Mouse (Mus musculus) mature B cell (primary cell): ENCODE data around the gene Pigs.

ENCODE experiments used
- in situ Hi-C: fragments of 300-500 bp; cut with MboI; formaldehyde crosslinking; loops from 2 replicates; pipeline ENCODE4 v1.14.3; 2019

The Pigs gene

DNA sequence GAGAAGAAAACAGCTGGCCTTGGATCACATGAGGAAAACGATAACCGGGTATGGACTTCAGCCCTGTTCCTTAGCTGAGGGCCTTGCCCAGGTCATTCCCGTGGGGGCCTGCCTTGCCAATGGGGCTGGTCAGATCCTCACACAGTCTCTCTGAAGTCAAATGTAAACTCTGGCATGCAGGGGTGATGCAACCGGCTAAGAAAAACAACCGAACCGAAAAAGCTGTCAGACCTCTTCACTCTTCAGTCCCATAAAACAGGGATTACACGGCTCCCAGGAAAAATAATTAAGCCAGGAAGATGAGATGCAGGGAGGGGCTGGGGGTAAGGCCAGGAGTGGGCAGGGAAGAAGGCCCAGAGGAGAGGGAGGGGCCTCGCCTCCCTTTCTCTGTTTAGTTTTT, 35.9 kb downstream of the Pigs start:
- in situ Hi-C loops: no loop called here

DNA sequence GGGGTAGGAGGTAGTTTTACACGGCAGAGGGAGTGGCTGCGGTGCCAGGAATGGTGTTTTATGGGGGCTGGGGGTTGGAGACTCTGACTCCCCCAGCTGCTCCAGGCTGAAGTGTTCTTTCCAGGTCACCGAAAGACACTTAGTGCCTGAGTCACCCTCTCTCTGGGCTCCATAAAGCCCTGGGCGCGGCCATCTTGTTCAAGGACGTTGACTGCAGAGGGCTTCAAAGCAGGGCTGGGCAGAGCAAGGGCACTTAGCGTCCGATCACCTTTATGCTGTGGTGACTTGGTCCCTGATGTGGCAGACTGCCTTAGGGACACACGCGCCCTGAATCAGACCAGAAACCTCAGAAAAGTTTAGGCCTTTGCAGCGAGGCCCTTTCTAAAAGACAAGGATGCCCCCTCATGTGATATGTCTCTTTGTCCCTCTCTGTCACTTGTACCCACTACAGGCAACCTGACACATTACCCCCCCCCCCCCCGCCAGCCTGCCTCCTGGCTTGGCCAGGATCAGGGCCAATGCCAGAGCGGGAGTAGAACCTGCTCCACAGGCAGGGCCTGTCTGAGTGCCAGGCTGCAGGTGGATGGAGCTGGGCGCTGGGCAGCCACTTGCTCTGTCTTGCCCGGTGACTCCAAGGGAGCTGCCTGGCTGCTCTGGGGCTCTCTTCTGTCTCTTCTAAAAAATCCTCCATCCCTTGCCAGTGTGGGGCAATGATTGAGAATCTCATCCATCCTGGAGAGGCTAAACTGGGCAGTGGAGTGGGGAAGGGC, 39.4 kb downstream of the Pigs start:
- in situ Hi-C loops: no loop called here

DNA sequence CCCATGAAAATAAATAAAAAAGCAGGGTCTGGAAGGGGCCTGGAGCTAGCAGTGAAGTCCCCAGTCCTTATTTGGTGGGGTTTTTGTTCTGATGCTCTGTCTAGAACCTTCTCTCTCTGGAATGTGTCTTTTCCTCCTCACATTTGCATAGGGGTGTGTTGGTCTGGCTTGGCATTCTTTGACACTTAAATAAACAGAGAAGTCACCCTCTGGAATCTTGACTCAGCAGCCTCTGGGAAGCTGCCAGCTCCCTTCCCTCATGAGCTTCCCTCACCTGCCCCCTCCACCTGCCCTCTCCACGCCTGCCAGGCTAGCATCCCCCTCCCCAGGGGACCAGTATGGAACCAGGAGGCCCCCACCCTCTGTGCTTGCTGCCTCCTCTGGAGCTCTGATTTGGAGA, 42.2 kb downstream of the Pigs start:
- in situ Hi-C loops: no loop called here

DNA sequence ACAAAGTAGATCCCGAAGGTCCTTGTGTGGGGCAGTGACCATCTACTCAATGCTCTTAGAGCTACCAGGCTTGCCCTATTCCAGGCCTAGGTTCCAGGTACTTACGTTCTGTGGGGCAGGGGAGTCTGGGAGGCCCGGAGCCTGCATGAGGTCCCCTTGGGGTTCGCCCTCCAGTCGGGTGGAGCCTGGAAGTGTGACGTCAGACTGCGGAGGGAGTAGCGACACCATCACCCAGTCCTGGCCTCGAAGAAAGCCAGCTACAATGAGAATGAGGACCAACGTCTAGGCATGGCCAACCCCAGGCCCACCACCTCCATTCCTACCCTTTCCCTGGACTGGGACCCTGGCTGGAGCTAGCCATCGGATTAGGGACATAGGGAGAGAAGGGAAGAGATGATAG, 43.5 kb downstream of the Pigs start:
- in situ Hi-C loops: no loop called here

DNA sequence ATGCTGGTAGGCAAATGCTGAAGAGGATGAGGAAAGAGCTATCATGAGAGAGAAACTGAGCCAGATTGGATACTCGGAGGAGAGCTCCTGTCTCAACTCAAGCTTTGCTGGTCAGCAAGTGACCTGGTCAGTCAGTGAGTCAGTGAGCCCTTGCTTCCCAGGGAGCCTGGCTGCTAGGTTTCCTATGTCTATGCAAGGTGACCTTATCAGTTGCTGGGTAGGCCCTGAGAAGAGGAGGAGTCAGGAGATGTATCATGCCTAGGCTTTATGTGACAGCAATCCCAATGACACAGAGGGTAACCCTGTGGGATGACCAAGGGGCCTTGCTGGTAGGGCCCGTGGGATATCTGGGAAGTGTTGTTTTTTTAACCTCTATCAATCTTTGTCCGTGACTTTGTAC, 44.0 kb downstream of the Pigs start:
- in situ Hi-C loops: no loop called here

DNA sequence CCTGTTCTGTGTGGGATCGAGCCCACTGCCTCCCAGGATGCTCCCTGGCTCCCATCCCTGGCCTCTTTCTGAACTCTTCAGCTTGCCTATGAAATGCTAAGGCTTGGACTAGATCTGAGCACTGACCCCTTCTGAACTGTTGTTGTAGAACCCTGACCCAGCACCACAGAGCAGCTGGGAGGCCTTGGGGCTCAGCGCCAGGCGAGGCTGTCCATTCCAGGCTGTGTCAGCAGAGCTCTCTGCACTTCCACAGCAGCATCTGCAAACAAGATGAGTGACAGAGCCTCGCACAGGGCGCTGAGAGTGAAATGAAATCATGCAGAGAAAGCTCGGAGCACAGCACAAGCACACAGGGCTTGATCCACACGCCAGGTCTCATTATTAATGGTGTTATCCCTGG, 44.4 kb downstream of the Pigs start:
- in situ Hi-C loops: no loop called here

DNA sequence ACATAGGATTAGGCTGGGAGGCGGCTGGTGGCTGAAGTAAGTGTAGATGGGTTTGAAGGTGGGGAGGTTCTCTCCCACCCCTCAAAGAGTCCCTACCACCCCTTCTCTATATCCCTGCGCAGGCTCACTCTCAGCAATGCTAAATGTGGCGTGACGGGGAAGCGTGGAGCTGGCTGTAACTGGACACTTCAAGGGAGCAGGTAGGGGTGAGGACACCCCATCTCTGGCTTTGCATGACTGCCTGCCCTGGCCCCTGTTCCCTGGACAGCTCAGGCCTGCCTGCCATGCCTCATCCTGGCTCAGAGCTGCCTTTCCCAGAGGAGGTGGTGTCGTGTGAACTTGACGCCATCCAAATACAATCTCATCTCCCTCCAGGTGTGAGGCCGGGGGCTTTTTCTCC, 45.9 kb downstream of the Pigs start:
- in situ Hi-C loops: no loop called here

DNA sequence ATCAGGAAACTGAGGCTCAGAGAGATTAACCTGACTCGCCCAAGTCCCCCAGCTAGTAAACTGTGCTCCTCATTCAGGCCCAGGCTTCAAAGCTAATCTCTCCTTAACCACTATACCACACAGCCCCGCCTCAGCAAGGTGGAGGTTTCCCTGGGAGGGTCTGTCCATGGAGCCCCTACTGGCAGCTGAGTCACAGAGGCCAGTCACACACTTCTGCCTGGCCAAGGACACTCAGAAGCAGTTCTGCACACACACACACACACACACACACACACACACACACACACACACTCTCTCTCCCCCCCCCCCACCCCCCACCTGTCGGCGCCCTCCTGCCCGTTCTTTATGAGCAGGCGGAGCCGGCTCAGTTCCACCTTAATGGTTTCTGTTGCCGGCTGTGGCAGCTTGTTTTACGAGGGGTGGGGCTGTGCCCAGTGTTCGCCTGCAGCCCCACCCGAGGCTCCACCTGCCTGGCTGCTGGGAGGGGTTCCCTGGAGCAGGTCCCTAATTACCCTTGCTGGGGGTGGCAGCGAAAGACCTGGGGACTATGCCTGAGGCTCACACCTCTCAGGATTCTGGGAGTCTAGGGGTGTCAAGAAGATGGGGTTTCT, 49.4 kb downstream of the Pigs start:
- in situ Hi-C loops: no loop called here

DNA sequence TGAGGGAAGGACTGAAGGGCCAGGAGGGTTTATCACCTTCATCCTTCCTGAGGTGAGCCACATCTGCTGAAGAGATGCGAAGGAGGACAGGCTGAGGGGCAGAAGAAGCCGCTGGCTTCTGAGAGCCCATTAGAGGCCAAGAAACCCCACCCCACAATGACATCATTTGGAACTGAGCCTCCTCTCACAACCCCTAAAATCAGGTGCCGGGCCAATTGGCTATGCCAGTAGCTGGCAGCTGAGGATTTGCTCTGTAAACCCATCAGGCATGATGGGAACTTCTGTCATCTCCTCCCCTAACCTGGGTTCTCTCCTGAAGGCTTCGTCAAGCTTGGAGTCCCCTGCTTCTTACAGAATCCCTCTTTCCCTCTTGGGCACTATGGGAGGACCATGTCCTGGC, 52.1 kb downstream of the Pigs start:
- in situ Hi-C loops: no loop called here

DNA sequence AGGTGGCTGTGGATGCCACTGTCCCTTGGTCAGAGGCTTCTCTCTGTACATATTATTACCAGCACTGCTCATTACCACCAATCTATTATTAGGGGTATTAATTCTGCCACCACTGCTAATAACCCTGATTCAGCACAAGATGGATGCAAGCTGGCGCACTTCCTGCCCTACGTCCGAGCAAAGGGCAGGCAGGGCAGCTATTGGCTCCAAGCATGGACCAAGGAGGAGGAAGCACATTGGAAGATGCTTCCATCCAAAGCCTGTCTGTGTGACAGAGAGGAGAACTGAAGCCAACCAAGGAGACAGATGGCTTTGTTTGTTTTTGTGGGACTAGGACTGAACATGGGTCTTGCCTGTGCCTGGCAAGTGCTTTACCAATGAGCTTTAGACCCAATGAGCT, 52.8 kb downstream of the Pigs start:
- in situ Hi-C loops: no loop called here

DNA sequence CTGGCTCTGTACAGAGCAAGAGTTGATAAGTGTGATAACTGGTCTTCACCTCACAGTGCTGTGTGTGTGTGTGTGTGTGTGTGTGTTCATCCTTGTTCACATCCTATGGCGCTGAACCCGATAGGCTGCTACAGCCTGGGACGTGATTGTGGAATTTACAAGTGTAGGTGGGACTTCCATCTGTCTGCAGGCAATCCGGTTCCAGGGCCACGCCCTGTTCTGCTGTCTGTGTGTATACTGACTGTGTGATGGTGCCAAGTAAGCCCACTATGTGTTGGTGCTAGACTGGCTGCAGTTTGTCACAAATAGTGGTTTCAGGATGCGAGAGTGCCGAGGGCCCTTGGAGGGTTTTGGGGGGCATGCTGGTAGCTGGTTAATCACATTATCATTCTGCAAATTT, 54.1 kb downstream of the Pigs start:
- in situ Hi-C loops: no loop called here

DNA sequence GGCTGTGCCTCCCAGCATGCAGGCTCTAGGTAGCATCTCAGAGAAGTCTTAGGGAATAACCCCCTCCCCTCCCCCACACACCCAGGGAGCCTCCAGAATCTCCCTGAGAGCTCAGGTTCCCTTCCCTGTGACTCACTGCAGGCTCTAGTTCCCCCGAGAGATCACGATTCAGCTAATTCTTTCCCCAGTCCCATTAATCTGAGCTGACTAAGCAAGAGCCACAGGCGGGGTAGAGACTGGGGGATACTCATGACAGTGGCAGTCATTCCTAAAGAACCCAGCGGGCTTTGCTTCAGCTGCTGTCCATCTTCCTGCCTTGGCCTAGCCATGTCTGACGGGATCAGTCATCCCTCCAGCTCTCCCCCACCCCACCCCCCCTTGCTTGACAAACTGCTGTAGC, 54.5 kb downstream of the Pigs start:
- in situ Hi-C loops: no loop called here

DNA sequence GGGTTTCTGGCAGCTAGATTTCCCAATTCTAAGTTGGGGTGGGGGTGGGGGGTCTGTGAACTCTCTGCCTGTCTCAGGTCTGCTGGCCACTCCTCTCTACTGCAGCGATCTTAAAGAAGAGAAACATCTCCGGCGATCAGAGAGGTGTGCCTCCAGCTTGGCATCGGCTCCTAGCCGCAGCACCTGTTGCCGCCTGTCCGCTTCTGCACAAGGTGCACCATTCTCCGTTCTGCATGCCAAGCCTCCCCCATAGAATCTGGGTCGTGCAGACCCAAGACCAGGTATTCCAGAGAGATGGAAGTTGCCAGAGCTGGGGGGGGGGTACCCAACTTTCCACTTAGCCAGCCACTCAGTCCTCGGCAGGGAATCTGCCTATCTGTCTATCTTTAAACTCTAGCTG, 57.6 kb downstream of the Pigs start:
- in situ Hi-C loops: no loop called here

DNA sequence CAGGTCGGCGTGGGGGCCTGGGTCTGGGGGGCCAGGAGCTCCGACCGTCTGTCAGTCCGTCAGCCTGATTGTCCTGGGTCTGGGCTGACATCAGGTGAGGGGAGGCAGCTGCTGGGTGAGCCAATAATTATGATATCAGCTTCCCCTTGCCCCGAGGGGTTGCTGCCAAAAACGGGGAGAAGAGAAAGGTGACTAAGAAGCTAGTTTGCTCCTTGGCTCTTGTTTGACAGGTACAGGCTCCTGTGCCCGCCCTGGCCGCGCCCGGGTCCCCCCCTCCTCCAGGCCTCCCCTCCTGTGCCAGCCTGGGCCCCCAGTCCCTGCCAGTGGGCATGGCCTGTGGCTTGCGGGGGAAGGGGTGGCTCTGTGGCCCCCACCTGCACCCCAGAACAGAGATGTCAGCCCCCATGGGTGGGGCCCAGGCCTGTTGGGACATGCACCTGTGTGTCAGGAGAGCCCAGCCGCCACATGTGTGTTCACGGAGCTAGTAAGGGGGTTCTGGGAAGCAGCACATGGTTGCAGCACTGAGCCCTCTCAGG, 58.4 kb downstream of the Pigs start, which contains the start of gene Foxn1:
TSS of gene Foxn1 (minus strand) at position 51 of the 536 bp plus-strand sequence.
- in situ Hi-C loops: no loop called here
